In genomic region chr11:35419013-35419412, GRCm38 (mm10) we compare ENCODE assay signal across 27 mouse cellular contexts.
DNase-seq lines count a peak whose midpoint lies in the region; ATAC-seq and TF ChIP-seq lines count a peak whose summit lies in the region.
"Had no signal": no experiment of that assay in that cellular context is flagged by ENCODE, and none has a peak within 500 bp of the region (broad histone marks: within the 10 kb centered on the region; RNA-seq: fewer than 3 reads in every experiment).

No protein-coding gene starts in this region.

- no peak overlapping the region for H3K9ac ChIP-seq in embryonic facial prominence, embryonic 13.5 days
- no peak overlapping the region for H3K9ac ChIP-seq in stomach, embryonic 15.5 days
- H3K9ac ChIP-seq: heart, embryonic 12.5 days; intestine, embryonic 15.5 days; limb, embryonic 13.5 days; neural tube, embryonic 12.5 days had no signal

- intact Hi-C loops in heart, postnatal 36 days (cut with DNase I) = no loop called here

- peaks cover 70% of the 10 kb centered on the region for H3K4me1 ChIP-seq in heart, embryonic 10.5 days
- peaks cover 96% of the 10 kb centered on the region for H3K4me1 ChIP-seq in E14TG2a.4 (replicated peaks; ENCODE audit: low read depth, low read length)
- peaks cover 54% of the 10 kb centered on the region for H3K4me1 ChIP-seq in embryonic facial prominence, embryonic 13.5 days
- H3K4me1 ChIP-seq in stomach, embryonic 15.5 days = peaks cover 31% of the 10 kb centered on the region

- peak overlapping the region; percentile 70 for H3K27ac ChIP-seq in heart, embryonic 10.5 days
- peak overlapping the region; percentile 57; the same call in 1 of the 2 replicates for H3K27ac ChIP-seq in embryonic facial prominence, embryonic 13.5 days
- peak overlapping the region; percentile 69; the same call in 1 of the 2 replicates for H3K27ac ChIP-seq in stomach, embryonic 15.5 days
- H3K27ac ChIP-seq: hindbrain, postnatal 0 days; intestine, embryonic 15.5 days; limb, embryonic 13.5 days; neural tube, embryonic 12.5 days had no signal

- no peak for ATAC-seq in embryonic facial prominence, embryonic 13.5 days (ENCODE audit: insufficient number of reproducible peaks, insufficient read depth, low FRiP score, low TSS enrichment, low read depth)
- no peak for ATAC-seq in stomach, embryonic 15.5 days (ENCODE audit: insufficient read depth, low FRiP score, low read depth)
- ATAC-seq: forebrain, embryonic 14.5 days; hindbrain, postnatal 0 days; intestine, embryonic 15.5 days; midbrain, embryonic 16.5 days had no signal

- no peaks in the 10 kb centered on the region for H3K27me3 ChIP-seq in heart, embryonic 10.5 days (ENCODE audit: insufficient read depth, poor library complexity, severe bottlenecking)
- H3K27me3 ChIP-seq in E14TG2a.4 (ENCODE audit: insufficient read depth, low read length) = no peaks in the 10 kb centered on the region
- no peaks in the 10 kb centered on the region for H3K27me3 ChIP-seq in embryonic facial prominence, embryonic 13.5 days
- H3K27me3 ChIP-seq in stomach, embryonic 15.5 days (replicated peaks) = no peaks in the 10 kb centered on the region
- H3K27me3 ChIP-seq: heart, embryonic 12.5 days; intestine, embryonic 15.5 days; limb, embryonic 13.5 days; neural tube, embryonic 12.5 days had no signal

- WGBS in heart, embryonic 10.5 days = 80% methylated on average over 5 of the region's 5 CpGs
- WGBS in embryonic facial prominence, embryonic 13.5 days = 69% methylated on average over 5 of the region's 5 CpGs
- WGBS in stomach, embryonic 15.5 days = 67% methylated on average over 5 of the region's 5 CpGs

- no peak overlapping the region for H3K4me3 ChIP-seq in heart, embryonic 10.5 days
- H3K4me3 ChIP-seq in E14TG2a.4 (replicated peaks; ENCODE audit: low read length) = peak overlapping the region; percentile 55
- H3K4me3 ChIP-seq in embryonic facial prominence, embryonic 13.5 days = no peak overlapping the region
- no peak overlapping the region for H3K4me3 ChIP-seq in stomach, embryonic 15.5 days (replicated peaks)
- H3K4me3 ChIP-seq: heart, embryonic 12.5 days; intestine, embryonic 15.5 days; limb, embryonic 13.5 days; neural tube, embryonic 12.5 days had no signal

- H3K4me2 ChIP-seq in embryonic facial prominence, embryonic 13.5 days = no peak overlapping the region
- H3K4me2 ChIP-seq in stomach, embryonic 15.5 days = no peak overlapping the region
- H3K4me2 ChIP-seq: heart, embryonic 12.5 days; intestine, embryonic 15.5 days; liver, embryonic 11.5 days; midbrain, embryonic 11.5 days; neural tube, embryonic 12.5 days had no signal

- TF ChIP-seq CTCF in E14TG2a.4 (conservative IDR thresholded peaks at IDR 0.05; ENCODE audit: low read length) = no peak

- H3K9me3 ChIP-seq in heart, embryonic 10.5 days = no peaks in the 10 kb centered on the region
- no peaks in the 10 kb centered on the region for H3K9me3 ChIP-seq in E14TG2a.4 (ENCODE audit: low read length)
- no peaks in the 10 kb centered on the region for H3K9me3 ChIP-seq in embryonic facial prominence, embryonic 13.5 days
- no peaks in the 10 kb centered on the region for H3K9me3 ChIP-seq in stomach, embryonic 15.5 days
- H3K9me3 ChIP-seq: heart, embryonic 12.5 days; intestine, embryonic 15.5 days; limb, embryonic 13.5 days; neural tube, embryonic 12.5 days had no signal

- no peaks in the 10 kb centered on the region for H3K36me3 ChIP-seq in heart, embryonic 10.5 days
- H3K36me3 ChIP-seq in E14TG2a.4 (ENCODE audit: insufficient read depth, low read length) = no peaks in the 10 kb centered on the region
- no peaks in the 10 kb centered on the region for H3K36me3 ChIP-seq in embryonic facial prominence, embryonic 13.5 days
- no peaks in the 10 kb centered on the region for H3K36me3 ChIP-seq in stomach, embryonic 15.5 days
- H3K36me3 ChIP-seq: heart, embryonic 12.5 days; intestine, embryonic 15.5 days; limb, embryonic 13.5 days; neural tube, embryonic 12.5 days had no signal

- no peak for DNase-seq in heart, embryonic 10.5 days (ENCODE audit: low spot score)
- DNase-seq in heart, postnatal 36 days = no peak
- DNase-seq in urinary bladder, postnatal 10 days (ENCODE audit: low spot score) = no peak
- no peak for DNase-seq in cerebellum, postnatal 36 days
- no peak for DNase-seq in gastrocnemius, adult 18-20 months (ENCODE audit: low spot score)
- DNase-seq: adrenal gland, postnatal 14 days; cerebellum, adult 11-12 months; gastrocnemius, postnatal 25 days; heart, adult 11 months; heart, postnatal 10 days; kidney, adult 2 months; kidney, postnatal 36 days; lung, postnatal 36 days; right cerebral cortex, postnatal 4 days; thymus, postnatal 14 days had no signal
